Mouse (Mus musculus): ENCODE measurements around the gene B230118H07Rik.

The B230118H07Rik gene

DNA sequence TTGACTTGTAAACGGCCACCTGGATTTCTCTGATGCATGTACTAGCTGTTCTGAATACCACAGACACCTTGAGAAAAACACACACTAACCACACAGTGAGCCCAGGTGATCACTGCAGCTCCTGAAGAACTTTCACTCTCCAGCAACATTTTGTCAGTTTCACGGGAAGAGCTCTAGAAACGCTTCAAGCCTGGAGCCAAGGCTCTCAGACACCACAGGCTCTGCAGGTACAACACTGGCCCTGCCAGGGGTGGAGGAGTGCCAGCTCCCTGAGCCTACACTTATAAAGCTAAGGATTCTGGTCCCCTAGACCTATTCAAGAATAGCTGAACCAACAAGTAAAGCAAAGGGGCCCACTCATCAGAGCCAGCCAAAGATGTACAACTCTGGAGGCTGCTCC is 67.9 kb downstream of the B230118H07Rik start:
- peak; percentile 26 for DNase-seq

DNA sequence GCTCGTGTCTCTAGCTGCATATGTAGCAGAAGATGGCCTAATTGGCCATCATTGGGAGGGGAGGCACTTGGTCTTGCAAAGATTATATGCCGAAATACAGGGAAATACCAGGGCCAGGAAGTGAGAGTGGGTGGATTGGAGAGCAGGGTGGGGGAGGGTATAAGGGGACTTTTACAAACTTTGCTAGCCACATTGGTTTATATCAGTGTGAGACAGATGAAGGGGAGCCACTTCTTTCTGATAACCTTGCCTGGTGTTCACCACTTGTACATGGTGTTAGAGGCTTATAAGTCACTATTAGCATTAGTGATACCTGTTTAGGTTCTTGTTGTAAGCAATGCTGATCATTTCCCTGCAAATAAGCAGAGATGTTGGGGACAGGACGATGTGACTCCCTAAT is 68.4 kb downstream of the B230118H07Rik start:
- DNase-seq: no peak

DNA sequence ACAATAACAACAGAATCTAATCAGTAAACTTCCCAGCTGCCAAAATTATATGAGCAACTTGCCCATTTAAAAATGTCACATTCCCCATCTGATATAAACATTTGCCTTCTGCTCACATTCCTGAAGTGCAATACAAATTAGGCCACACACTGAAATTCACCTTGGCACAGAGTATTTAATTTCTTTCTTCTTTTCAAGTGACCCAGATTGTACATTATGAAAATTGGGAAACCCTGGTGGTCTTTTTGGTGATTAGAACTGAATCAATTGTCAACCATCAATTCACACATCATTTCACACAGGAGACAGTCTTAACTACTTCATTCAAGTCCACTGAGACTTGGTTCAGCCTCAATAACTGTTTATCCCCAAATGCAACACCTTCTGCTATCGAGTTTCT is 68.9 kb downstream of the B230118H07Rik start:
- no peak for DNase-seq

DNA sequence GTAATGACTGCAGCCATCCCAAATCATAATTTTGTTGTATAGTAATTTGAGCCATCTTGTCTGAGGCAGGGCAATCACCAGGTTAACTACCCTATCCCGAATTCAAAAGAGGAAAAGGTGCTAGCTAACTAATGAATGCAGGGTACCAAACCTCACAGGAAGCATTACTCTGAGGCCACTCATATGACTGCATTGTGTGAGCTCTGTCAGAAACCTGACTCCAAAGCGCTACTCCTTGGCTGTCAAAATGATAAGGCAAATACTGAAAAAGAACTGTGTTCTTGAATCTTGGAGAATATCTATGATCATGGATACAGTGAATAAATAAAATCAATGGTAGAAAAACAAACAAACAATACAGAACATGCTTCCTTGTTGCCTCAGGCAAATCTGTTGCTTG is 69.3 kb downstream of the B230118H07Rik start:
- DNase-seq: no peak

DNA sequence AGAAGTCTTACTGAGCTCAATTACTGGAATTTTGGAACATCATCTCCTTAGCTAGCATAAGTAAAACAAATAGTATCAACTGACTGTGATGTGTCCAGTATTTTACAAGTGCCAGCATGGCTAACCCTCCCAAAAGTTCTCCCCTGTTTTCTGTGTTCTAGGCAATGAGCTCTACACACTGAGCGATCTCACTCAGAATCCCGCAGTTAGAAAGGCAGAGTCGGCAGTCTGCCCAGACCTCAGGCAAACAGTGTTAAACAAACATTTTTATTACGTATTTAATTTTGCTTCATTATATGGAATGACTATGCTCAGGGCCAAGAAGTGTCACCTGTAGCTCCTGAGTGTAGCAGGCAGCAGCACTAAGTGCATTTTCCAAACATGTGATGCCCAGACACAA is 72.1 kb downstream of the B230118H07Rik start:
- no peak for DNase-seq

DNA sequence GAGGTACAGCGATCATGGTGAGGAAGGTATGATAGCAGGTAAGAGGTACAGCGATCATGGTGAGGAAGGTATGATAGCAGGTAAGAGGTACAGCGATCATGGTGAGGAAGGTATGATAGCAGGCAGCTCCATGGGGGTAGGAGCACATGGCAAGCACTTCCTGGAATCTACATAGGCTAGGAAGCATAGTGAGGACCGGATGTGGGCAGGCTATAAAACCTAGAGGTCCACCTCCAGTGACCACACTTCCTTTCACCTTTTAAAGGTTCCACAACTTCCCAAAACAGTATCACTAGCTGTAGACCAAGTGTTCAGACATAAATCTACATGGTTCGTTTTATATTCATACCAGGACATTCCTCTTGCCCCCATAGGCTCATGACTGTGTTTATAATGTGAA is 80.1 kb downstream of the B230118H07Rik start:
- DNase-seq: no peak

DNA sequence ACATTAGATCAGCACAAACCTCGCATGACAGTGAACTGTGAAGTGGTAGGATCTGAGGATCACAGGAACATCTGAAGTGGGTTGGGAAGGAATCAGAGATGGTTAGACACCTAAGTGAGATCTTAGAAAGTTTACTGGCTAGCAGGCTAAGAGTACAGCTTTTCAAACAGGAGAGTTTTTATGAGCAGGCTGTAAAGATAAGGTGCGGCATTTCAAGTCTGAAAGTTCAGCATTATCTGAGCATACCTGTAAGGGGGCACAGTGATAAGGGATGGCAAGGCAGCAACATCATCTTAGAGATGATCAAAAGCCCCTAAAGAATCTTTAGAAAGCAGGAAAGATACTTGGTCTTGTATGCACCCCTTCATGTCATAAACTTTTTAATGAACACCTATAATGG is 81.8 kb downstream of the B230118H07Rik start:
- DNase-seq: no peak

DNA sequence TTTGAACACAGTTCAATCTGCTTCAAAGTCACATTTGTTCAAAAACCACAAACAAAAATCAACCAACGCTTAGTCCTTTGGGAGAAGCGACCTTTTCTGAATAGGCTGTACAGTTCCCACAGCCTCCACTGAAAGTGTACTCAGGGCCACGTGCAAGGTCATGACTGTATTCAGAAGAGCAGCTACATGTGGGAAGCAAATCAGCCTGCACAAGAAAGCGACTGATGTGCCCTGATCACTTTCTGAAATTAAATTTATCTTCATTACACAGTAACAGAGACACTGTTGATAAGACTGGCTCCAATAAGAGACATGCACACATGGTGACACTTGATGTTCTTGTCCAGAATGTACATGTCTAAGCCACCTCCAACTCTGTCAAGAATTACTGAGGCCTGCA is 85.6 kb downstream of the B230118H07Rik start:
- DNase-seq: no peak

DNA sequence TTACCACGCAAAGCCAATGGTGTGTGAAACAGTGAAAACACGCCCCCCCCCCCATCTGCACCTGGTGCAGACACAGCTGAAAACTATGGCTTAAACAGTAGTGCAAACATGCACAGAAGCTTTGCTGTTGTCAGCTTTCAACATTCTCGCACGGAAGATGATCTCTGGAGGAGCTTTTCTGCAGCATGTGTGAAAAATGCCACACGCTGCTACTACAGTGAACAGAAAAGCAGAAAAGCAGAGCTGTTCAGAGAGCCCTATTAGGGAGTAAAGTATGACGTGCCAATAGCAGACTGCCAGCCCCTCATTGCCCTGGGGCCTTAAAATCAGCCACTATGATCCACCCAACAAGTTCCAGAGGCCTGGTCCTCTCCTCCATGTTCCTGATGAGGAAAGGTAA is 86.1 kb downstream of the B230118H07Rik start:
- no peak for DNase-seq

DNA sequence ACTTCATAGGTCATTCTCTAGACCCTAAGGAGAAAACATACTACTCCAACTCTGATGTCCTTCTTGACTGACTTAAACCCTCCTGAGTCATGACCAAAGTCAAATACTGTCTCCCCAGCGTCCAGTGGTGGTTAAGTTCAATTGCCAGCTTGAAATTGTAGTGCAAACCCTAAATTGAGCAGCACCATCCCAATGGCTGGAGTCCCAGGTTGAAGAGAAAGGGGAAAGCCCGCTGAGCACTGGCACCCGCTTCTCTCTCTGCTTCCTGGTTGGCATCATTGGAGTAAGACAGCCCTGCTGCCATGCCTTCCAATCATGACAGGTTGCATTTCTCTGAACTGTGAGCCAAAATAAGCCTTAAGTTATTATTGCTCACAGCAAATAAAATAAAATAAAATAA is 89.9 kb downstream of the B230118H07Rik start:
- DNase-seq: no peak

DNA sequence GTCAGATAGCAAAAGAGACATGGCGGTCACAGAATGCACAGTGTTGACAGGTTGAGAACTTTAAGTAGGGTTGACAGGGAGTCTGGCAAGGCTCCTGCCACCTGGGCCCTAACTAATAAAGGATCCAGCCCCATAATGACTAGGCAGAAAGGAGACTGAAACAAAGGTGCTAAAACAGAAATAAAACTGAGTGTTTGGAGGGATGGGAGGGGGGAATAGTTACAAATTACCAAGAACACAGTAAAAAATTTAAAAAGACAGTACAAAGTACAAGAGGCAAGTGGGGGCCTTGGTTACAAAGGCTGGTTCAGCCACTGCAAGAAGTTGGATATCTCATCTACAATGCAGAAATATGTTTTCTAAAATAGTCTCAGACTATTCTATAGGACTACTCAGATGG is 93.4 kb downstream of the B230118H07Rik start:
- no peak for DNase-seq

DNA sequence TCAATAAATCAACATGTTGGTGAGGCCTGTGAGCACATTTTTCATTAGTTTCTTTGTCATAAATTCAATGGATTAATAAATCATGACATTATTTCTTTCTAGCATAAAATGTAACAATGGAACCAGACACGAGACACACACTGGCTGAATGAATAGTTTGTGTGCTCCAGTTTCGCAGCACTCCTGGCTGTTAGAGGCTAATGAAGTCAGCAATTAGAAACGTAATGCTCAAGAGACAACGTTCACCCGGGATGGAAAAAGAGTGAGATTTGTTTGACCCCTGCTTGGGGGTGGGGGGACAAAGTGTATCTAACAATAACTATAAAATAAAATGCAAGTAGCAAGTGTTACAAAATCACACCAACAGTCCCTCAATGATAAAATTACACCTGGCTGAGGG is 95.5 kb downstream of the B230118H07Rik start:
- no peak for DNase-seq

DNA sequence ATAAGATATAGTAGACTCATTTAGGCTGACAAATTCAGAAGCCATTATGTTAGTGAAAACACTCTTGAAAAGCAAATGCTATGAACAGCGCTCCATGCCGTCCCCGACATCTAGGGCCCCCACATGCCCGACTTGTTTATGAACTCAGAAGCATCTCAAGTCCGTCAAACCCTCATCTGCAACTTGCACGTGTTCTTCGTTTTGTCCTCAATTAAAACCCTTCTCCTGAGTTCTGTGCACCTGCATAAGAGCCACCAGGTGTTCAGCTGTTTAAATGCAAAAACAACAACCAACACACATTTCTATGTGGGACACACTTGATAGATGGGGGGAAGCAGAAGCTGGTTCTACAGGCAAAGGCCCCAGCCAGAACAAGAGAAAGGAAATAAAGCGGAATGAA is 97.0 kb downstream of the B230118H07Rik start:
- DNase-seq: no peak

DNA sequence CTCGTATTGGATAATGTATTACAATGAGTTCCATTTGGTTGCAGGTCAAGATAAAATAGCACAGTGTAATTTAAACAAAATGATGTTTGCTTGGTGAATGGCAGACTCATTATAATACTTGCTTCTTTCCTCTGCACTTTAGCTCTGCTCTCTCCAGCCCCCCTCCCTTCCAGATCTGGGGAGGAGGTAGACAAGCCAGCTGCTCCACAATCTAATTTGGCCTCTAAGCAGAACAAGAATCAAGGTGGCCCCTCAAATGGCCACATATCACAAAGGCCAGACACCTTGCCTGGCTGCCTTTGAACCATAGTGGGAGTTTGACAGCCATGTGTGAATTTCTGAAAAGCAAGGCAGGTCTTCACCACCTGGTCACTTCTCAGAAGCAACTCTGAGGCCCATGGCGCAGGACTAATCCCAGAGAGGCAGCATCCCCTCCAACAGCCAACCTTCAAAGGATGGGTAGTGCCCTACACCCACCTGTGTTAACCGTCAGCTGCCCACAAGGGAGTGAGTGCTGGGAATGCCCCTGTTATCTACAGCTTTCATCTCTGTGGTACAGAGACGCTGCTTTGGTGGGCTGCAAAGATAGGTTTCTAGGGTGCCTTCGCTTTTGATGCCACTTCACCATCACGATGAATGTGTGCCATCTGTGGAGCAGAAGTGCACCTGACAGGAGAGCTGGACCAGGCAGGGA is 98.2 kb downstream of the B230118H07Rik start:
- DNase-seq: no peak

DNA sequence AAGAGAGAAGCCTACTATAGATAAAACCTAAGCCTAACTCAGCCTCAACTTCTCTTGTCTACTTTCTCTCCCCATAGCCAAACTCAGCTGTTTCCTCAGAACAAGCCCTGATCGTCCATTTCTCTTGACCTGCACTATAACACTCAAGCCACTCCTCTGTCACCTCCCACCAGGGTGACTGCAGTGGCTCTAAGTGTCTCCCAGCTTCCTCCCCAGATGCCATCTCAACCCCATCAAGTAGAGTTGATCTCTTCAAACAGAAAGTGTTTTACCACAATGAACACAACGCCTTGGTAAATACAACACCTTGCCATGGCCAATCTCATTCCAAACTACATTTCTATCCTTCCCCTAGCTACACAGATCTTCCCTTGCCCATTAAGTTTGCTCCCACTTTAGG is 99.2 kb downstream of the B230118H07Rik start:
- no peak for DNase-seq

DNA sequence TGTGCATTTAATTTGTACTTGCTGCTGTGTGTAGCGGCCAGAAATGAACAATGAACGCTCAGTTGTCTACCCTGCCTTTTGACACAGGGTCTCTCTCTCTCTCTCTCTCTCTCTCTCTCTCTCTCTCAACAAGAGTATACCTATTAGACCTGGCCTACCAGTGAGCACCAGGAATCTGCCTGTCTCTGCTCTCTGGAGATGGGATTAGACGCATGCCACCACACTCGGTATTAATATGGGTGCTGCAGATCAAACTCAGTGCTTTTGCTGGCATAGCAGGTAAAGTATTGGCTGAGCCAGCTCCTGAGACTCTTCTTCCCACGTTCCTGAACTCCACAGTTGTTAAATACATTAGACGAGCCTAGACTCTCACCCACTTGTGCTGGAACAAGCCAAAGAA is 100.5 kb downstream of the B230118H07Rik start:
- no peak for DNase-seq

DNA sequence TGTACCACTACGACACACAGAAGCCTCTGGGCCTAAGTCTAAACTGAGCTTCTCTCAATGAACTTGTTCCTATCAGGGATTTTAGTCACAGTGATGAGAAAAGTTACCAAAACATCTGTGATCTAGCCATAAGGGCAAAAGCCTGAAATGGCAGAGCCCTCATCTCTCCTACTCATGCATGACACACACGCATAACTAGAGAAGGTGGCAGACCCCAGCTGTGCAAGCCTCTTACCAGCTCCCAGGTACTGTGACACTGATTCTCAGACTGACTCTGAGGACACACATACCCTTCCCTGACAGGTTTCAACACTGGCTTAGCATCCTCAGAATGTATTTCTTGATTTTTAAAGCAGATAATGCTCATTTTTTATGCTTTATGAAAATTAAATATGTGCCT is 103.7 kb downstream of the B230118H07Rik start:
- DNase-seq: no peak

DNA sequence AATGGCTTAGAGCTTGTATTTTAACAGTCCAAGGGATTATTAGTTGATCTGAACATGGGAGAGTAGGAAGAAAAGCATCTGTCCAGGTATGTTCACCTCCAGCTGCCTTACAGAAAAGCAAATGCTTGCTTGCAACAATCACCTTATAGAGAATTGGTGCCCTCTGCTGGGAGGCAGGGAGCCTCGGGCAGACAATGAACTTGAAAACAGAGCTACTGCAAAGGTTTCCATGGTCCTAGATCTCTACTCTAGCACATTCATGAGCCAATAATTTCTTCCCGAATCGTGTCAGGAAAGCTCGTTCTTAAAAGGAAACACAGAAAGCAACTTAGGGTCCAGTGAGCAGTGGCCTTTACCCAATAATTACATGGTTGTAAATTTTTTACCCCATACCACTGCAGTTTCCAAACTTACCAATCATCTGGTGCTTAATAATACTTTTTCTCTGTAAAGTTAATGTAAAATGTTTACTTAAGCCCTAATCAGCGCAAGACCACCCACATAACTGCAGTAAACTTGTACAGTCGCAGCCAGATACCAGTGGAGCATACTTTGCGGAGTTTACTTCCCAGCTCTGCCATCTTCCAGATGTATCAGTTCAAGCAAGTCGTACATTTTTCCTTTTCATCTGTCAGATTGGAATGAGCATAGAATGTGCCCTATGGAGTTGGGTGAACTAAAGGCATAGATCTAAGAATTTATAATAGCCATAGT is 105.5 kb downstream of the B230118H07Rik start:
- DNase-seq: no peak

DNA sequence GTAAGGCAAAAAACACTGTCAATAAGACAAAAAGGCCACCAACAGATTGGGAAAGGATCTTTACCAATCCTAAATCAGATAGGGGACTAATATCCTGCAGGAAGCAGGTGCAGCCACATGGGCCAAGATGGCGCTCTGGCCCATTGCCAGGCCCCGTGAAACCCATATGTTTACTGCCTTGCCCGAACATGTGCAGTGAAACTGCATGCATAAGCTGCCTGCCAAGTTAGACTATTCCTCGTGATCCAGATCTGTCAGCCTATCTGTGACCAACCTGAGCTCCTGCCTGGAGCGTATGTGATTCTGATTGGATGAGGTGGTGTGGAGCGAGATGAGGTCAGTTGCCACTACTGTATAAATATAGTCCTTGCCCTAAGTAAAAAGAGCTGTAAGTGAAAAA is 112.4 kb downstream of the B230118H07Rik start:
- DNase-seq: peak; percentile 26

DNA sequence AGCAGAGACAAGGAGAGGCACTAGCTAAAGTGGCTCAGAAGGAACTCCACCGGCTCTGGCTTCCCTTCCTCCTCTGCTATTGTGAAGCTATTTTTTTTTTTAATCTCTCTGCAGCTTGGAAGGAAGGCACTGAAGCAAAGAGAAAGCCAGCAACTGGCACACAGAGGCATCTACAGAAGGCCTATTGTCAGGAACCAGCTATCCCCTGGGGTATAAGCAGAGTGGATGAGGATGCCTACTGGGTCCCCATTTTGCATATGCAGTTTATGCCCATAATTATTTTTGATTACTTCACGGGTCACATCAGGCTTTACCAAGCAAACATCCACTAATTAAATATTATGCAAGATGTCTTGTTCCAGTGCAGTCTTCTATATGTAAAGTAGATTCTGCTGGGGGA is 115.6 kb downstream of the B230118H07Rik start:
- DNase-seq: no peak

DNA sequence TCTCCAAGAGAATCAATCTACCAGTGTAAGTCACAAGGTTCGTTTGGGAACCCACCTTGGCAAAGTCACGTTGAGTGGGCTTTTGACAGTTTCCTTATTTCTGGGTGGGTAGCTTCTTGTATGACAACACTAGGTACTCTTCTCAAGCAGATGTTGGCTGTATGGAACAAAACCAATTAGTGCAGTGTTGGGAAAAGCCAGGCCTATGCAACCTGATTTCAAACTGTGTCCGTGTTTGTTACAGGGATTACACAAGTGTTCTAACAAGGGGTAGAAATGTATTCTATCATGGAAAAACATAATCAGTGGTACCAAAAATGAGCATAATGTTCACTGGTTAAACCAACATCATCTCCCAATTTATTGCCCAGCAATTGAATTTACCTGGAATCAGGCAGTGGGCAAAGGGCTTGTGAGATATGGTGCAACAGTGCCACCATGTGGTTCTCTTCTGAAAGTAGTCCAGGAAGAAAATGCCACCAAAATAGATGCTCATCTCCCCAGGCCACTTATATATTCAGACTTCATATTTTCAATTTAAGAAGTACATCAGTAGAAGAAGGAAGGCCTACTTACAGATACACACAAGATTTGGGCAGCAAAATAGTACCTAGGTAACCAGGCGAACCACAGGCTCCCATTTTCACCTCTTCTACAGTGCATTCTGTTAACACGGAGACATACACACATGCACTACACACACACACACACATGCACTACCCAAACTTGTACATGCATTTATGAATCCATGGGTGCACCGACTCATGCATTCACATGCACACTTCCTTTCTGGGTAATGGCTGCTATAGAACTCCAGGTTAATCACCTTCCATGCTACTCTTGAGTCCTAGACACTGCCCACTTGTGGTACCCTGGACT is 123.6 kb downstream of the B230118H07Rik start:
- peak; percentile 41 for DNase-seq

DNA sequence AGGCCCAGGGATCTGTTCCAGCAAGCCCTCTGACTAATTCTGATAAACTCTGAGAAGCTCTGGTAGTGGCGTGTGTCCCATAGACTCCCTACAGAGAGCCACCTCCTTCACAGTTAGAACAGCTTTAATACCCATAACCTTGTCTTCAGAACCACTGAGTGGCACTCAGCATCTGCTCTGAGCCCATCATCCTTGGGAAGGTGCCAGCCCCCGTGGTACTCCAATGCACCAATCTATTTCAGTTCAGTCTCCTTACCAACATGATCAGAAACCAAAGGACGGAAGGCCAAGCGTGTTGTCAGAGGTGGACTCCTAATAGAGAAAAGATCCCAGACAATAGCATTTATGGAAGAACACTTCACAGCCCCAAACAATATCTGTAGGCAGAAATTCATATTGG is 124.2 kb downstream of the B230118H07Rik start:
- no peak for DNase-seq

DNA sequence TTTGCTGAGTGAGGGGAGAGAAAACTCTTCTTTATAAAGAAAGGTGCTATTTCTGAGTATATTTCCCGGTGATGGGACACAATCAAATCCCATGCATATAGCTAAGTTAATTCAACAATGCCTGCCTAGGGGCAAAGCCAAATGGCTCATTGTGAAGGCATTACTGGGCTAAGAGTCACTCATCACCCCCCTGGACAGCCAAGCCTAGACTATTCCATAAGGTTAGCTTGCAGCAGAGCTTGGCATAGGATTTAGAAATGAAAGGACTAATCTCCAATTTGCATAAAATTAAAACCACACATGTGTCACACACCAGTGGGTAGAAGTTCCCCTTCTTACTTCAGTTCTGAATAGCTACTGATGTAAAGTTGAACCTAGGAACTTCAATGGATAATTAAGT is 128.8 kb downstream of the B230118H07Rik start:
- DNase-seq: no peak

DNA sequence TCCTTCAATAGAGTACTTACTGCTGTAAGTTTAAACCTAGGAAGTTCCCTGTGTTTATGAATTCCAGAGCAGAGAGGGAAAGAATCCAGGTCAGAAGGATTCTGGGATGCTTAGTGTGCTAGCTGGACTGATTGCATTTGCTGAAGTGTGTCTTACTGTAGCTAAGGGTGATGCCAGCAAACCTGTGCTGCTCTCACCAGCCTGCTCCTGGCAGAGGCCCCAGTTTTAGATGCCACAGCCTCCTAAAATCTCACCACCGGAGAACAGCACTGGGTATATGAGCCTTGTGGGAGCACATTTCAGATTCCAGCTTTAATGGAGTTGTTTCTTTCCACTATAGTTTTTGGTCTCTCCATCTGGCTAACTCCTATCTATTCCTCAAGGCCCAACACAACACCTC is 129.4 kb downstream of the B230118H07Rik start:
- DNase-seq: no peak

Measured in cerebellum, adult 11 months (tissue).